Mouse (Mus musculus) megakaryocyte, adult 5-6 weeks (primary cell): ENCODE results near the gene Itpk1. TPM values are rescaled to one million over a fixed set of nuclear protein-coding genes. Genes with fewer than 3 reads are reported as not detected.

ENCODE experiments used
- ATAC-seq: 2 replicates; pipeline ENCODE4 v1.8.0; 2016; ENCODE audit warnings: mild to moderate bottlenecking, inconsistent platforms; ENCODE audit not compliant: poor library complexity, severe bottlenecking
- total RNA-seq, 2 experiments: library from RNA; stranded (forward) in 1 of 2; stranded (reverse) in 1 of 2; fragments of 153-499, 151-499 nt in 1 of 2; fragments of 221-1000, 200-1000 nt in 1 of 2; gene quantifications; 2 replicates each; pipeline versions ENCODE4 v1.2.3 to v1.2.4; 2015 to 2017

The Itpk1 gene
- total RNA-seq, 2 experiments from 2014 or later, result 10.7 to 14.0 TPM

GRCm38 (mm10) chr12:102695369-102696239 lies 9.1 kb downstream of the Itpk1 start:
- ATAC-seq, result peak; percentile 41

DNA sequence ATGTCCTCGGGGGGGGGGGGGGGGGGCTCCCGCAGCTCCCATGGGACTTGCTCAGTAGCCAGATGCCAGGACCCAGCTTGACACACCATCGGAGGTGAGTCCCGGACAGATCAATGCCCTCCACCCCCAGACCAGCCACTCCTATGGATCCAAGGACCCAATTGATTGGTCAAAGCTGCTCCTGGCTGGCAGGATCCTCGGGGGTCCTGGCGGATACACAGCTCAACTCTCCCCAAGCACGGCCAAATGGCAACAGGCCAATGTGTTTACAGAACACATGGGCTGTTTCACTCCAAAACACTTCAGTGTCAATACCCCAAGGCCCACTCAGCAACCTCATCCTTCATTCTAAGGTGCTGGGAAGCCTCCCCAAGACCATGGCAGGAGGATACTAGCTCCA lies 13.0 kb downstream of the Itpk1 start:
- no peak for ATAC-seq

- ATAC-seq, result no peak
Measured at GRCm38 (mm10) chr12:102691180-102691579, 13.6 kb downstream of the Itpk1 start.

- ATAC-seq, result peak; percentile 89
Measured at GRCm38 (mm10) chr12:102689773-102690563, 14.8 kb downstream of the Itpk1 start.

- ATAC-seq, result no peak
Measured at GRCm38 (mm10) chr12:102686321-102686720, 18.4 kb downstream of the Itpk1 start.

- ATAC-seq, result no peak
Measured at GRCm38 (mm10) chr12:102685523-102685931, 19.2 kb downstream of the Itpk1 start.

DNA sequence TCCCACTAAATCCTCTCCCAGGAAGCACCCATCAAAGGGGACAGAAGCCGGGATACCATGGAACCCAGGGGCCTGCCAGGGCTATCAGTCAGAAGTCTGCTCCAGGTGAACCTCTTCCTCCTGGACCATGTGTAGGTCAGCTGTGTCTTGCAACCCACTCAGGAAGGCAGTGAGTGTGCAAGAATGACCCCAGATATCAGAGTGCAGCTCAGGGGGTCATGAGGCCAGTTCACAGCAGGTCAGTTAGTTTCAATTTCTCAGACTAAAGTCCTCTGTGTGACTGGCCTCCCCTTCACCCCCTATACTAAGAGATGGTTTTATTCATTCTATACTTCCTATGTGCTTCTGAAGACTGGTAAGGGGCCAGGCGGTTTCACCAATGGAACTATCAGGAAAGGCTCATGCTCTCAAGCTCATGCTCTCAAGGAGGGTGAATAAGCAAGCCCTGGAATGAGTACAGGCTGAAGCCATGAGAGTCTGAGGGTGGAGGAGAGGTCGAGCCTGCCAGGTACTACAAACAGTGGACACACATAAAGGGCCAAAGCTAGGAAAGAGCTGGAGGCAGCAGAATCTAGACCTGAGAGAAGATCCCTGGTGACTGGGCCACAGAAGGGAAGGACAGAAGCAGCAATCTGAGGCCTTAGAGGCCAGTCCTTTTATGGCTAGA lies 19.9 kb downstream of the Itpk1 start:
- ATAC-seq, result no peak

DNA sequence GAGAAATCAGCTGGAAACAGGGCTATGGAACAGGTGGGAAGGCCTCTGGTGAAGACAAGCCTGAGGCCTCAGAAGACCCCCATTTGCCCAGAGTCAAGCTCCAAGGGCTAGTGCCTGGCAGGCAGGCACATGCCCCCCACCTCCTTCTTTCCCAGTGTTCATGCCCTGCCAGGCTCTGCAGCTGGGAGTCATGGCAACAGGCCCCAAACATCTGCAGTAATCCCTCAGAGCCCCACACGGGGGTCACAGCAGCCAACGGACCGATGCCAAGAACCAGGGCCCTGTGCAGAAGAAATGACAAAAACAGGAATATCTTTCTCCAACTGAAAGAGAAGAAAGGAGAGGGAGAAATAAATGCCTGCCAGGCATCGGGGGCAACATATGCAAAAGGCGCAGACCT lies 20.8 kb downstream of the Itpk1 start:
- no peak for ATAC-seq

DNA sequence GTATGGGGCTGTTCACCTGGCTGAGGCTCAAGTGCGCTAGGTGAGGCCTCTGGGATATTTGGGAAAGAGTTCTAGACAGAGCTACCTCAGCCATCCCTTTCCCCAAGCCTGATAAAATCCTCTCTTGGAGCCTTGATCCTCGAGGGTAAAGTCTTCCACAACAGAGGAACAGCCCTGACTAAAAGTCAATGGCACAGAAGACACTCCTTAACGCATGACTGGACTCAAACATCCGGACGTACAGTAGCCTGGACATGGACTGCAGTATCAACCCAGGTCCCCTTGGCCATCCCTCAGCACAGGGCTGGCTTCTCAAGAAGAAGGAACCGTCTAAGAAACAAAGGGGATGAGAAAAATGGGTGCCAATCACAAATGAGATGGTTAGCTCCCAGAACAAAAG lies 21.3 kb downstream of the Itpk1 start:
- no peak for ATAC-seq

- ATAC-seq, result no peak
Measured at GRCm38 (mm10) chr12:102682722-102683299, 21.9 kb downstream of the Itpk1 start.

DNA sequence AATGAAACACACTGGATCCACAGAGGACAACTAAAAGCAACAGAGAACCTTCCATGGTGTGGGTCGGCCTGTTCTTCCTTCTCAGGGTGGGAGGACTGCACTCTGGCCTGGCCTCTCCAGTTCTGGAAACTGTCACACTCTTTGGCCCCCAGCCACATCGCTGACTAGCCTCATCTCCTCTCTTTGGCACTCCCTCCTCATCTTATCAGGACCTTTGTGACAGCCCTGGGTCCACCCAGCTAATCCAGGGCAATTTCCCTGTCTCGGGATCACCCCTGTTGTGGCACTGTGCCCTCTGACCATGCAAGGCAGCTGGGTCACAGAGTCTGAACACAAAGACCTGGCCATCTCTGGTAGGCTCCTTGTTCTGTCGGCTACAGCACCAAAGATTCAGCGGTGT lies 22.6 kb downstream of the Itpk1 start:
- no peak for ATAC-seq

- peak; percentile 54 for ATAC-seq
Measured at GRCm38 (mm10) chr12:102681590-102681989, 23.1 kb downstream of the Itpk1 start.

DNA sequence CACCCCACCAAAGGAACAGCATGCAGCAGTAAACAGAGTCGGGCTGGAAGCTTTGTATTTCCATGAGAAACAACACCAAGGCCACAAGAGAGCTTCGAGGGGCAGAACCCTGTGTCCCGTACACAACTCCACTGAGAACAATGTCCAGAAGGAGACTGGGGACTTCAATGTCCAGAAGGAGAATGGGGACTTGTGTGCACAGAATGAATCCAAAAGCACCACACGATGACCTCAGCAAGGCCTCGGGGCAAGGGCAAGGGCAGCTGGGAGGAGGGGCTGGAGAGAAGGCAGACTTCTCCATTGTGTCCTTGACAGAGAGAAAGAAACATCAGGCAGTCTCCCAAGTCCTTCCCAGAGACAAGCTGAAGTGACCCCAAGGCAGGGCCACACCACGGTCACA lies 25.9 kb downstream of the Itpk1 start:
- no peak for ATAC-seq

DNA sequence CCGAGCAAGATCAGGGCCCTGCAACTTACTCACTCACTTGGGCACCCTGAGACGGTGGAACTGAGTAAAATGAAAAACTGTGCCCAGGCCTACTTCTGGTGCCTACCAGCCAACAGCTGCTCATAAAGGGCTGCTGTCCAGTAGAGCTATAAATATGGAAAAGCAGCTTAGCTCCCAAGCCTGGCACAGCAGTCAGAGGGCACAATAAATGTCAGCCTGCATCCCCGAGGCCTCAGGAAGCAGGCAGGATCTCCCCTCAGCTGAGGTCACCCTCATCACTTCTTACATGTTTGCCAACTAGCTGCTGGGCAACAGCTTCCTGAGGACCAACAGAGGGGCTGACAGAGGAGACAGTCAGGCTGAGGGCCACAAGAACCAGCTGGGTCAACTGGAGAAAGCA lies 27.6 kb downstream of the Itpk1 start:
- no peak for ATAC-seq

DNA sequence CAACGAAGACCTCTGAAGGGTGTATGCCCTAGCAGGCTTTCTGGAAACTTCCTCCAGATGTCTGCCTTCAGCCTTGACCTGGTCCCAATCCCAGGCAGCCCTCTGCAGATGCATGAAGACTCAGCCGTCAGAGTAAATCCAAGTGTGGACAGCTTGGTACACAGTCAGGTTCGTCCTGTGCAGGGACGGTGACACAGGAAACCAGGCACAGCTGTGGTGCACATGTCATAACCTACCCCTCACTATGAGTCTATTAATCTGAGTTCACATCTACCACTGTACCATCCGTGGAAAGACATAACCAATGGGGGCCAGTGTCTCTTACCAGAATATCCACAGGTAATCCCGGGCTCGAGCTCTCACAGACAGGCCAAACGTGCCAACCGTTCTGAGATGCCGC lies 30.2 kb downstream of the Itpk1 start:
- peak; percentile 44; the same call in 1 of the 2 replicates for ATAC-seq

DNA sequence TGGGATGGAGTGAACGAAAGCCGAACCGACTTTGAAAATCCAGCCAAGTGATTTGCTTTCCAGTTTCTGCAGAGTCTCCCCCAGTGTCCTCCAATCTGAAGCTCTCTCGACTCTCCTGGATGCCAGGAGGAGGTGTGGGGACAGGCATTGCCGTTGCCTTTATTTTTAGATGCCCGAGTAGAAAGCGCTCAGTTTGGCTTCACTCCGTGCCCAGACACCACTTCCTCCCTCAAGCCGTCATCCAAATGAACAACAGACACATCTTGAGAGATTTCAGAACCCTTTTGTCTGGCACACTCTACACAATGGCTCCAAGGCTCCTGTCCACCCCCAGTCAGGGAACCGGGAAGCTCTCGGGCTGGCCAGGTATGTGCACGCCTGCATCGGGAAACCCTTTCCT lies 30.6 kb downstream of the Itpk1 start:
- no peak for ATAC-seq

GRCm38 (mm10) chr12:102672857-102673839 lies 31.6 kb downstream of the Itpk1 start:
- ATAC-seq, result no peak

DNA sequence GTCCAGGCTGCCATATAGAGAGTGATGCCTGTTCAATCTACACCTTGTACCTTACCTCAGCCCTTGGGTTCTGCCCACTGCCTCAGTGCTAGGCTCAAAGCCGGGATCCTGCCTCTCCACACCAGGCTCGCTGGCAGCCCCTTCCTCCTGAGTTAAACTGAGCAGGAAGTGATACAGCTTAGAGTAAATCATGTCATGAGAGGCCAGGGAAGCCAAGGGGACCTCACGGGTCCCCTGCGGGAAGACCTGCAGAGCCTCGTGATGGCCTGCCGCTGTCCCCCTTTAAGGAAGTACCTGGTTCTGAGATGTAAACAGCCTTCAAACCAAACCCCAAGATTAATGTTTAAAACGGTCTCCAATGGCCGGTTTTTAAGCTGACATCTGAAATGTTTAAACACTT lies 32.6 kb downstream of the Itpk1 start:
- 0 out of 2 replicates have a peak, but pooled peaks have one; percentile 9 for ATAC-seq

- no peak for ATAC-seq
Measured at GRCm38 (mm10) chr12:102670848-102671247, 33.9 kb downstream of the Itpk1 start.
